Comparison of ENCODE assay signal across 23 mouse cellular contexts in genomic region chr14:24575111-24575510, GRCm38 (mm10).
DNase-seq lines count a peak whose midpoint lies in the region; ATAC-seq and TF ChIP-seq lines count a peak whose summit lies in the region.
"Had no signal": no experiment of that assay in that cellular context is flagged by ENCODE, and none has a peak within 500 bp of the region (broad histone marks: within the 10 kb centered on the region; RNA-seq: fewer than 3 reads in every experiment).

No protein-coding gene starts in this region.

- peaks cover 4% of the 10 kb centered on the region; the same call in 1 of the 2 replicates for H3K4me1 ChIP-seq in heart, embryonic 11.5 days (ENCODE audit: control insufficient read depth, insufficient read depth, low read length)

- no peaks in the 10 kb centered on the region for H3K27me3 ChIP-seq in heart, embryonic 11.5 days (ENCODE audit: control insufficient read depth, insufficient read depth, low read length)
- H3K27me3 ChIP-seq: forebrain, embryonic 15.5 days; hindbrain, embryonic 15.5 days; neural tube, embryonic 15.5 days had no signal

- H3K4me2 ChIP-seq in heart, embryonic 11.5 days = no peak overlapping the region
- H3K4me2 ChIP-seq: forebrain, embryonic 15.5 days; hindbrain, embryonic 15.5 days; liver, embryonic 11.5 days; lung, embryonic 14.5 days; neural tube, embryonic 15.5 days had no signal

- no peaks in the 10 kb centered on the region for H3K36me3 ChIP-seq in heart, embryonic 11.5 days (ENCODE audit: control insufficient read depth, insufficient read depth, low read length)
- H3K36me3 ChIP-seq: forebrain, embryonic 15.5 days; hindbrain, embryonic 15.5 days; limb, embryonic 10.5 days; midbrain, embryonic 10.5 days; neural tube, embryonic 15.5 days had no signal

- H3K9me3 ChIP-seq in heart, embryonic 11.5 days (replicated peaks; ENCODE audit: control insufficient read depth, low read length) = no peaks in the 10 kb centered on the region
- H3K9me3 ChIP-seq: forebrain, embryonic 15.5 days; hindbrain, embryonic 15.5 days; limb, embryonic 10.5 days; midbrain, embryonic 10.5 days; neural tube, embryonic 15.5 days had no signal

- H3K4me3 ChIP-seq in left cerebral cortex, adult 2 months = no peak overlapping the region
- no peak overlapping the region for H3K4me3 ChIP-seq in heart, embryonic 11.5 days (ENCODE audit: low read depth, low read length)
- H3K4me3 ChIP-seq: erythroblast, embryonic 14.5 days; forebrain, embryonic 15.5 days; hindbrain, embryonic 15.5 days; limb, embryonic 10.5 days; midbrain, embryonic 10.5 days; neural tube, embryonic 15.5 days had no signal

- DNase-seq in gastrocnemius, adult 18-20 months (ENCODE audit: low spot score) = peak; percentile 13
- no peak for DNase-seq in gastrocnemius, adult 8-10 months (ENCODE audit: low spot score in 2 of 2)
- no peak for DNase-seq in left cerebral cortex, adult 2 months (ENCODE audit: extremely low spot score in 1 of 2, low spot score in 2 of 2)
- no peak for DNase-seq in left cerebral cortex, postnatal 10 days (ENCODE audit: extremely low spot score in 1 of 2, low spot score in 2 of 2)
- peak; percentile 27 to 31 for DNase-seq in heart, postnatal 14 days
- no peak for DNase-seq in cerebellum, adult 9-11 months
- no peak for DNase-seq in spleen, postnatal 4 days (ENCODE audit: low spot score in 2 of 2)
- DNase-seq: adrenal gland, adult 8-10 months; cerebellum, adult 2 months; lung, embryonic 14.5 days; lung, postnatal 4 days; spleen, adult 18-20 months; thymus, postnatal 14 days had no signal

- no peak overlapping the region for H3K9ac ChIP-seq in heart, embryonic 11.5 days (ENCODE audit: low read depth, low read length)
- H3K9ac ChIP-seq: forebrain, embryonic 15.5 days; hindbrain, embryonic 15.5 days; lung, embryonic 14.5 days; neural tube, embryonic 15.5 days had no signal

- intact Hi-C loops in left cerebral cortex, adult 2 months (cut with DNase I) = no loop called here
- intact Hi-C loops in left cerebral cortex, postnatal 10 days (cut with DNase I) = no loop called here
- intact Hi-C loops in heart, postnatal 14 days (cut with DNase I) = no loop called here

- WGBS in heart, embryonic 11.5 days (ENCODE audit: insufficient replicate concordance) = 34% methylated on average over 5 of the region's 5 CpGs

- peak; percentile 18; the same call in 1 of the 2 replicates for ATAC-seq in heart, embryonic 11.5 days (replicated peaks; ENCODE audit: insufficient number of reproducible peaks, low FRiP score, low TSS enrichment)
- ATAC-seq: forebrain, embryonic 15.5 days; intestine, postnatal 0 days had no signal

- no peak for TF ChIP-seq CTCF in left cerebral cortex, adult 2 months (IDR thresholded peaks at IDR 0.05)

- H3K27ac ChIP-seq in left cerebral cortex, adult 2 months = peak overlapping the region; percentile 36; the same call in 1 of the 2 replicates
- peak overlapping the region; percentile 51 for H3K27ac ChIP-seq in heart, embryonic 11.5 days (ENCODE audit: low read depth, low read length)
- H3K27ac ChIP-seq: forebrain, embryonic 15.5 days; hindbrain, embryonic 15.5 days; kidney, postnatal 0 days; limb, embryonic 10.5 days; midbrain, embryonic 10.5 days; neural tube, embryonic 15.5 days had no signal

Comparison
In these comparisons a context has a peak if more than half of its experiments do, and no peak if none do; other contexts are left out.
1. DNase-seq: peak in gastrocnemius, adult 18-20 months (single experiment) and heart, postnatal 14 days (2 of 2); none in gastrocnemius, adult 8-10 months (0 of 2), left cerebral cortex, adult 2 months (0 of 2), left cerebral cortex, postnatal 10 days (0 of 2), cerebellum, adult 9-11 months (single experiment) and spleen, postnatal 4 days (0 of 2).